Mouse (Mus musculus) kidney, postnatal 0 days (tissue): ENCODE results near the gene Stoml1. TPM values are rescaled to one million over a fixed set of nuclear protein-coding genes. Genes with fewer than 3 reads are reported as not detected.

Experiments used
- ATAC-seq: fragments of 200-750 bp; cut with Nextera tagmentation; replicated peaks from 2 replicates; pipeline ENCODE4 v1.8.0; 2017; ENCODE audit warnings: low read depth, moderate number of reproducible peaks, moderate TSS enrichment, moderate library complexity; ENCODE audit not compliant: low FRiP score
- DNase-seq: peaks from one replicate; pipeline ENCODE4 v3.0.0-alpha.2; 2016; ENCODE audit warnings: low spot score
- H3K27ac ChIP-seq: fragments of 300-500 bp; sonication (generic); 2 replicates; pipeline ENCODE4 v1.5.1; 2014; ENCODE audit warnings: mild to moderate bottlenecking
- H3K27me3 ChIP-seq: fragments of 300-500 bp; sonication (generic); 2 replicates; pipeline ENCODE4 v1.6.1; 2014; ENCODE audit warnings: low read length, mixed read lengths; ENCODE audit not compliant: insufficient read depth
- H3K36me3 ChIP-seq: fragments of 300-500 bp; sonication (generic); 2 replicates; pipeline ENCODE4 v1.6.1; 2014; ENCODE audit warnings: low read length, mixed read lengths; ENCODE audit not compliant: insufficient read depth
- H3K4me1 ChIP-seq: fragments of 300-500 bp; sonication (generic); replicated peaks from 2 replicates; pipeline ENCODE4 v1.6.1; 2014; ENCODE audit warnings: antibody characterized with exemption, low read length, mixed read lengths; ENCODE audit not compliant: insufficient read depth
- H3K4me2 ChIP-seq: fragments of 300-500 bp; sonication (generic); 2 replicates; pipeline ENCODE4 v1.6.1; 2014; ENCODE audit warnings: mild to moderate bottlenecking, low read length, moderate library complexity, mixed read lengths
- H3K4me3 ChIP-seq: fragments of 300-500 bp; sonication (generic); replicated peaks from 2 replicates; pipeline ENCODE4 v1.5.1; 2014; ENCODE audit warnings: low read depth, low read length
- H3K9ac ChIP-seq: fragments of 300-500 bp; sonication (generic); 2 replicates; pipeline ENCODE4 v1.6.1; 2014; ENCODE audit warnings: low read depth, low read length
- H3K9me3 ChIP-seq: fragments of 300-500 bp; sonication (generic); replicated peaks from 2 replicates; pipeline ENCODE4 v1.6.1; 2016; ENCODE audit warnings: low read length, inconsistent platforms, mixed read lengths
- CTCF ChIP-seq: IDR thresholded peaks from 2 replicates; pipeline ENCODE4 v1.5.1; 2016; ENCODE audit warnings: antibody characterized with exemption, low read depth, mild to moderate bottlenecking, moderate library complexity
- WGBS: fragments of 180-500 bp; shearing (Covaris S2); extraction: QIAGEN DNeasy Blood & Tissue Kit; methylation state at CpG from one replicate; pipeline ENCODE4 v1.1.7; 2014; 5-methylcytosine and 5-hydroxymethylcytosine counted together
- polyA plus RNA-seq: library from polyadenylated mRNA; unstranded; fragments of >200 nt; fragmentation: Nextera tagmentation; extraction: Ambion mirVana; gene quantifications from 2 replicates; pipeline ENCODE4 v1.2.1, GENCODE M21; 2015

Stoml1 gene
- polyA plus RNA-seq, 1 experiment from 2014 or later: 36.6 TPM

DNA sequence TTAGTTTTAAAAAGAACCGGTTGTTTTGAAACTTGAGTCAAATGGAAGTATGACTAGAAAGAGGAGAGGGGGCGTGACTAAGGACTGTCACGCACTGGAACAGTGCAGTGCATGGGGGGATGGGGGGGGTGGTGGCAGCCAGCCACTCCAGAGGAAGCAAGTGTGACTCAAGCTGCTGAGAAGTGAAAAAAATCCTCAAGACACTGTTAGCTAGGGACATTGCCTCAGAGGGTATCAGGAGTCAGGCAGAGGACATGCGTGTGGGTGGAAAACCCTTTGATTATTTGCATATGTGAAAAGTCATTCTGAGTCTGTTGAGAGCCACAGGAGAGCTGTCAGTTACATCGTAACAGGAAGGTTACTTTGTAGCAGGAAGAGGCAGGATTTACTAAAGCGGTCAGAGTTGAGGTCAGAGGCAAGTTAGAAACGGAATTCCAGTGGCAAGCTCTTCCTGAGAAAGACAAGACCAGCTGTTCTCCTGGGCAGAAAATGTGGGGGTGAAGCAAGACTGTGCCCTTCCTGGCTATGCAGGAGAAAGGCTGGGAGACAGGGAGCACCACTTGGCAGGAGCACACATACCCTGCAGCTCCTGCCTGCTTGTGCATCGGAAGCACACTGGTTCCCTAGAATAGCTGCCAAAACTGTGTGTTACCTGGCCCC is 22.3 kb downstream of the Stoml1 start:
- Histone ChIP-seq H3K9ac (0 out of 2 replicates have a peak overlapping the region, but pooled peaks have one; percentile 5), H3K36me3 (no peaks in the 10 kb centered on the region), H3K27me3 (no peaks in the 10 kb centered on the region), H3K4me1 (peaks cover 20% of the 10 kb centered on the region), H3K4me3 (no peak overlapping the region), H3K27ac (peak overlapping the region; percentile 88), H3K9me3 (no peaks in the 10 kb centered on the region), H3K4me2 (peak overlapping the region; percentile 21; the same call in 1 of the 2 replicates)
- DNase-seq (peak; percentile 91), ATAC-seq (peak; percentile 87)
- TF ChIP-seq CTCF: no peak
- 6% methylated on average over 8 of the region's 8 CpGs for WGBS

DNA sequence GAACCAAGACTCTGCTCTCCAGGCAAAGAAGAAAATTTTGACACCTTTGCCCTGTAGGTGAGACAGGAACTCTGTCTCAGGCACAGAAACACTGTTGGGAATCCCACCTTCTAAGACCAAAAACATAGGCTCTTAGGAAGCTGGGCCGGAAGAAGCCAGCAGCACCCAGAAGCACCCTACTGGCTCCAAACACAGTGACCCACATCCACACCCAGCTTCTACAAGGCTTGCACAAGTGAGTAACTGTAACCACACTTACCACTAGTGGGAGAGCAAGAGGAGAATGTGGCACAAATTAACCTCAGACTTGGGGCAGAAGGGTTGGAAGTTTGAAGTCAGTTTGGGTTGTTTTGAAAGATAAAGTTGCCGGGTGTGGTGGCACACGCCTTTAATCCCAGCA is 22.8 kb downstream of the Stoml1 start:
- Histone ChIP-seq H3K9ac (0 out of 2 replicates have a peak overlapping the region, but pooled peaks have one; percentile 5), H3K27ac (peak overlapping the region; percentile 88), H3K4me3 (no peak overlapping the region), H3K36me3 (no peaks in the 10 kb centered on the region), H3K4me2 (peak overlapping the region; percentile 21; the same call in 1 of the 2 replicates), H3K27me3 (no peaks in the 10 kb centered on the region), H3K9me3 (no peaks in the 10 kb centered on the region), H3K4me1 (peaks cover 20% of the 10 kb centered on the region)
- no peak for ATAC-seq
- DNase-seq: no peak
- TF ChIP-seq CTCF: peak; percentile 13; the same call in 1 of the 2 replicates
- WGBS: 65% methylated on average over 3 of the region's 3 CpGs

DNA sequence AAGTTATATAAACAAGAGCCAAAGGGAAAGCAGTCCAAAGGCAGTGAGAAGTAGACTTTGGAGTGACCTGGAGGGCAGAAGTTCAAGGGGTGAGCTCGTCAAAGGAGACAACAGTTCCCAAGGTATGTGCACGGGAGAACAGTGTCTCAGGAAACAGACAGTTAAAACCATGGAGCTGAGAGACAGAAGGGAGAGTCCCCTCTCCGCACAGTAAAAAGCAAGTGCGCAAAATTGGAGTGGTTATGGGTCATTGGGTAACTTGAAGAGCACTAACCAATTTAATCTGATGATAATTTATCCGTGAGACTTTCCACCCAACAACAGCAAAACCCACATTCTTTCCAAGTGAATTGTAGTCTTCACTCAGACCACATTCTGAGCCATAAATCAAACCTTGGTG is 23.4 kb downstream of the Stoml1 start:
- H3K36me3 ChIP-seq: no peaks in the 10 kb centered on the region
- H3K4me1 ChIP-seq: peaks cover 20% of the 10 kb centered on the region
- H3K27me3 ChIP-seq: no peaks in the 10 kb centered on the region
- ATAC-seq: no peak
- 17% methylated on average over 5 of the region's 5 CpGs for WGBS
- peak overlapping the region; percentile 88 for H3K27ac ChIP-seq
- no peak overlapping the region for H3K9ac ChIP-seq
- no peak for DNase-seq
- H3K4me3 ChIP-seq: no peak overlapping the region
- H3K9me3 ChIP-seq: no peaks in the 10 kb centered on the region
- TF ChIP-seq CTCF: no peak
- H3K4me2 ChIP-seq: no peak overlapping the region

DNA sequence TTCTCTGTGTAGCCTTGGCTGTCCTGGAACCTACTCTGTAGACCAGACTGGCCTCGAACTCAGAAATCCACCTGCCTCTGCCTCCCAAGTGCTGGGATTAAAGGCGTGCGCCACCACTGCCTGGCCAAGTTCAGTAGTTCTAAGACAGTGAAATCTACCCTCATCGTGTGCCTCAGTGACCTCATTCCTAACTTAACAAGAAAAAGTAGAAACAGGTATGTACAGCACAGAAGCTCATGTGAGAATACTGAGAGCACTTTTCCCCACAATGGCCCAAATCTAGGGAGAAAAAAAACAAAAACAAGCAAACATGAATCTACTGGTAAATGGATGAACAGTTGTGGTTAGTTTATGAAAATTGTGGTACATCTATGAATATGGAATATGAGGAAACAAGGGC is 25.3 kb downstream of the Stoml1 start:
- Histone ChIP-seq H3K27me3 (no peaks in the 10 kb centered on the region), H3K9ac (no peak overlapping the region), H3K4me2 (no peak overlapping the region), H3K9me3 (no peaks in the 10 kb centered on the region), H3K36me3 (no peaks in the 10 kb centered on the region), H3K4me3 (no peak overlapping the region), H3K27ac (no peak overlapping the region), H3K4me1 (peaks cover 20% of the 10 kb centered on the region)
- WGBS: 91% methylated on average over 4 of the region's 4 CpGs
- TF ChIP-seq CTCF: no peak
- ATAC-seq (no peak), DNase-seq (no peak)

DNA sequence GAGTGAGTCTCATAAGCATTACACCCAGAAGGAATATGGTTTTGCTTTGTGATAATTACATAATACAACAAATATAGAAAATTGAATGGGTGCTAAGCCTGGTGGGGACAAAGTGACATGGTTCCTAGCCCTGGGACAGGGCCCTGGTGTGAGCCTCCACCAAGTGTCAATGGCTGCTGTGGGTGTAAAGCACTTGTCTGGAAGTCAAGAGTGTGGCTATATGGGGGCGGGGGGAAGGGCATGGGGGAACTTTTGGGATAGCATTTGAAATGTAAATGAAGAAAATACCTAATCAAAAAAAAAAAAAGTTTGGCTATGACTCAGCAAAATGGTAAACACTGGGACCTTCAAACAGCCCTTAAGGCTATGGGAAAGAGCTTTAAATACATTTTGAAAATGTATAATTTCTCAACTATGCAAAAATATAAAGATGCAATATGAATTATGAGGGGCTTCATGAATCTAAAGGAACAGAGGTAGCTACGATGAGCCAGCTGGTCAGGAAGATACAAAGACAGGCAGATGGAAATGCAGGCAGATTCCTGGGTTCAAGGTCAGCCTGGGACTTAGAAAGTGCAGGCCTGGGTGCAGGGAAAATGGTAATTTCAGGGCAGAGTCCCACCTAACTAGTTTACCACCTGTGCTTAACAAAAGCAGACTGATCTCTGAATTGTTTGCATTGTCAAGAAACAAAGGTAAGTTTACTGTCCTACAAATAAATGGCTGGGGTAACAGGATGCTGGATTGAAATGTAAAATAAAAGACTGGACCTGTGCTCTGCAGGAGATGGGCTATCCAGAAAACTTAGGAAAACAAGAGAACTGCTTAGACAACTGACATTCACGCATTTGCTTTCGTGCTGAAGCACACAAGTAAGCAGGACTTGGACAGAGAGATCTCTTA is 26.1 kb downstream of the Stoml1 start:
- 69% methylated on average over 4 of the region's 4 CpGs for WGBS

DNA sequence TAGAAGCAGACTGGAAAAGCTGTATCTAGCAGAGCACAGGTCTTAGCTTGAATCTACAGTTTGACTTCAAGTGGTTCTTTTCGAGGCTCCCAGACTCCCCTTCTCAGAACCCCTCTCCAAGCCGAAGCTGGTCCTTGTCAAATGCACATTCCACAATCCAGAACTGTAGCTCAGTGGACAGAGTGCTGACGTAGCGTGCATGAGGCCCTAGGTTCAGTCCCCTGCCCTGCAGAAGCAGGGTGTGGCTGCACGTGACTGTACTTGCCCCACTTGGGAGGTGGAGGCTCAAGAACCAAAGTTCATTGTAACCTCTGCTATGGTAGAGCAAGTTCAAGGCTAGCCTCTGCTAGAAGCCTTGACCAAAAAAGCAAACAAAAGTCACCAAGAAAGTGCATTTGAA is 26.8 kb downstream of the Stoml1 start:
- ATAC-seq: no peak

More for the DNA sequence above, 26.1 kb downstream of the Stoml1 start:
- Histone ChIP-seq H3K4me1 (peaks cover 14% of the 10 kb centered on the region), H3K4me3 (no peak overlapping the region), H3K27me3 (no peaks in the 10 kb centered on the region), H3K4me2 (no peak overlapping the region), H3K36me3 (no peaks in the 10 kb centered on the region), H3K9me3 (no peaks in the 10 kb centered on the region), H3K9ac (no peak overlapping the region), H3K27ac (no peak overlapping the region)
- no peak for TF ChIP-seq CTCF
- DNase-seq: no peak
- ATAC-seq: no peak

More for the DNA sequence above, 26.8 kb downstream of the Stoml1 start:
- Histone ChIP-seq H3K4me1 (peaks cover 14% of the 10 kb centered on the region), H3K27me3 (no peaks in the 10 kb centered on the region), H3K9me3 (no peaks in the 10 kb centered on the region), H3K27ac (no peak overlapping the region), H3K4me3 (no peak overlapping the region), H3K36me3 (no peaks in the 10 kb centered on the region), H3K9ac (no peak overlapping the region), H3K4me2 (no peak overlapping the region)
- no peak for DNase-seq
- WGBS: 64% methylated on average over 5 of the region's 5 CpGs
- no peak for TF ChIP-seq CTCF
